8 mouse cellular contexts compared by ENCODE assay signal in the genomic region with DNA sequence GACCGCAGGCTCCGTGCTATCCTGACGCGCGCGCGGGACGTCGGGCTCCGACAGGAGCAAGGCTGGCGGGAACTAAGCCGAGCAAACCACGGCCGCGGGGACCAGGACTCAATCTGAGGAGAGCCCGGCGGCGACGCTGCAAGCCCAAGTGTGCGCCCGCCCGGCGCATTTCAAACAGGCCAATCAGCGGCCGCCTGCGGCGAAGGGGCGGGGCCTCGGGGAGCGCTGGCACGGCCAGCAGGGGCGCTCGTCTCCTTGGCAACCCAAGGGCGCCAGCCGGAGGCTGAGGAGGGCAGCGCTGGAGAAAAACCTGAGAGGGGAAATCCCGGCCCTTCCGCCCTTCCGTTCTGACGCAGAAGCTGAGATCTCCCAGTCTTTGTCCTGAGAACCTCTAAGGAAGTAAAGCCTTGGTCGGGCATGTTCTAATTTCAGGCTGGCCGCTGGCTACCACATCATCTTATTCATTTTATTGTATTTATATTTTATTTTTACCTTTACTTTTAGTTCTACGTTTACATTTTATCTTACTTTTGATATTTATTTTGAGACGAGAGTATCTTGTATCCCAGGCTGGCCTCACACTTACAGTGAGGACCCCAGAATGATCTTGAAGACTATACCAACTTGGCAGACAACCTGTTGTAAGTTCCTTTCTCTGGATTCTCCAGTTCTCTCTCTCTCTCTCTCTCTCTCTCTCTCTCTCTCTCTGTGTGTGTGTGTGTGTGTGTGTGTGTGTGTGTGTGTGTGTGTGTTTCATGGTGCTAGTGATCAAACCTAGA. TPM values are rescaled to one million over a fixed set of nuclear protein-coding genes. Genes with fewer than 3 reads are reported as not detected.
DNase-seq lines count a peak whose midpoint lies in the region; ATAC-seq lines count a peak whose summit lies in the region.

A gene (minus strand): TSS at position 152 of the 779 bp plus-strand sequence.

- peak within 1 kb of the TSS; percentile 68 for H3K4me3 ChIP-seq in hindbrain, embryonic 13.5 days

- no peaks in the 10 kb centered on the region for H3K9me3 ChIP-seq in hindbrain, embryonic 13.5 days

- under 1% methylated on average over 44 of the region's 44 CpGs for WGBS in hindbrain, embryonic 13.5 days

- ATAC-seq in hindbrain, embryonic 13.5 days (ENCODE audit: low FRiP score) = peak; percentile 90

- H3K36me3 ChIP-seq in hindbrain, embryonic 13.5 days = no peaks in the 10 kb centered on the region

- peak within 1 kb of the TSS; percentile 52 for H3K27ac ChIP-seq in hindbrain, embryonic 13.5 days

- H3K4me1 ChIP-seq in hindbrain, embryonic 13.5 days (replicated peaks) = peaks cover 16% of the 10 kb centered on the region

- peak within 1 kb of the TSS; percentile 100 for H3K4me2 ChIP-seq in hindbrain, embryonic 13.5 days

- DNase-seq in NIH3T3 (ENCODE audit: low read depth) = peak; percentile 96
- peak; percentile 100 for DNase-seq in cerebellum, postnatal 10 days
- DNase-seq in frontal cortex, postnatal 14 days (ENCODE audit: low spot score in 2 of 2) = peak; percentile 85 to 94
- DNase-seq in layer of hippocampus, postnatal 25 days (ENCODE audit: extremely low spot score in 1 of 2, low spot score in 1 of 2) = peak; percentile 92 to 93
- DNase-seq in lung, postnatal 25 days (ENCODE audit: low spot score) = peak; percentile 97
- DNase-seq in retina, embryonic 14.5 days (ENCODE audit: low spot score) = peak; percentile 98
- peak; percentile 99 for DNase-seq in thymus, postnatal 4 days

- H3K27me3 ChIP-seq in hindbrain, embryonic 13.5 days = no peaks in the 10 kb centered on the region

- H3K9ac ChIP-seq in hindbrain, embryonic 13.5 days = peak within 1 kb of the TSS; percentile 77

RNA-seq across cellular contexts. Expression of the gene that starts here (rescaled TPM):
- polyA plus RNA-seq in hindbrain, embryonic 13.5 days (2015; fragmentation: Nextera tagmentation; extraction: Ambion mirVana) = 18.6 and 22.2 TPM in 2 replicates
- 1 to 10 TPM in 1 of 2 experiments, under 1 TPM in 1; 0.85 to 2.6 TPM for total RNA-seq in layer of hippocampus, postnatal 25 days (2021)

Comparison
In these comparisons a context has a peak if more than half of its experiments do, and no peak if none do; other contexts are left out.
1. Peak in every context shown above with its lines: DNase-seq, ATAC-seq, H3K4me3 ChIP-seq and H3K27ac ChIP-seq.